Comparison of ENCODE assay signal across 28 mouse cellular contexts in genomic region chr6:90768526-90768925, GRCm38 (mm10).
DNase-seq lines count a peak whose midpoint lies in the region; ATAC-seq and TF ChIP-seq lines count a peak whose summit lies in the region.
"Had no signal": no experiment of that assay in that cellular context is flagged by ENCODE, and none has a peak within 500 bp of the region (broad histone marks: within the 10 kb centered on the region; RNA-seq: fewer than 3 reads in every experiment).

No protein-coding gene starts in this region.

- H3K27ac ChIP-seq in kidney, postnatal 0 days, result no peak overlapping the region
- H3K27ac ChIP-seq: embryonic facial prominence, embryonic 13.5 days; embryonic facial prominence, embryonic 15.5 days; forebrain, embryonic 10.5 days; forebrain, embryonic 12.5 days had no signal

- H3K4me1 ChIP-seq in kidney, postnatal 0 days (replicated peaks; ENCODE audit: insufficient read depth, low read length), result peaks cover 11% of the 10 kb centered on the region; the same call in 1 of the 2 replicates

- 47% methylated on average over 2 of the region's 2 CpGs for WGBS in kidney, postnatal 0 days

- no peaks in the 10 kb centered on the region for H3K9me3 ChIP-seq in kidney, postnatal 0 days (replicated peaks; ENCODE audit: low read length)
- H3K9me3 ChIP-seq: embryonic facial prominence, embryonic 13.5 days; embryonic facial prominence, embryonic 15.5 days; forebrain, embryonic 10.5 days; forebrain, embryonic 12.5 days; G1E had no signal

- ATAC-seq in kidney, postnatal 0 days (replicated peaks; ENCODE audit: low FRiP score, low read depth), result no peak
- ATAC-seq: activated CD4-positive, CD25-positive, alpha-beta regulatory T cell, adult 4 months; CD4-positive, CD25-positive, alpha-beta regulatory T cell, adult 4 months; forebrain, embryonic 14.5 days; forebrain, embryonic 16.5 days had no signal

- DNase-seq in gastrocnemius, adult 18-20 months (ENCODE audit: low spot score), result peak; percentile 21
- DNase-seq in gastrocnemius, postnatal 14 days, result no peak
- peak; percentile 97 for DNase-seq in heart, adult 11 months
- DNase-seq in heart, postnatal 4 days, result no peak
- peak; percentile 7 for DNase-seq in kidney, postnatal 0 days (ENCODE audit: low spot score)
- no peak for DNase-seq in kidney, adult 8-10 months
- DNase-seq: adrenal gland, adult 8-10 months; adrenal gland, postnatal 14 days; B cell, adult 2 months; cerebellum, adult 11 months; cerebellum, adult 18-20 months; cerebellum, adult 8-10 months; cerebellum, adult 9-11 months; cerebellum, postnatal 14 days; cerebellum, postnatal 36 days; embryo, embryonic 11 days had no signal

- H3K4me3 ChIP-seq in kidney, postnatal 0 days (replicated peaks; ENCODE audit: low read depth, low read length), result no peak overlapping the region
- H3K4me3 ChIP-seq: embryonic facial prominence, embryonic 13.5 days; embryonic facial prominence, embryonic 15.5 days; erythroblast, embryonic 14.5 days; forebrain, embryonic 10.5 days; forebrain, embryonic 12.5 days had no signal

- H3K4me2 ChIP-seq in kidney, postnatal 0 days (ENCODE audit: low read length), result no peak overlapping the region
- H3K4me2 ChIP-seq: embryonic facial prominence, embryonic 13.5 days; embryonic facial prominence, embryonic 15.5 days; forebrain, embryonic 12.5 days had no signal

- no peak for TF ChIP-seq CTCF in kidney, postnatal 0 days (IDR thresholded peaks at IDR 0.05; ENCODE audit: low read depth)

- H3K36me3 ChIP-seq in kidney, postnatal 0 days (ENCODE audit: insufficient read depth, low read length), result no peaks in the 10 kb centered on the region
- H3K36me3 ChIP-seq: embryonic facial prominence, embryonic 13.5 days; embryonic facial prominence, embryonic 15.5 days; G1E had no signal

- no peaks in the 10 kb centered on the region for H3K27me3 ChIP-seq in kidney, postnatal 0 days (ENCODE audit: insufficient read depth, low read length)
- H3K27me3 ChIP-seq: CH12.LX; embryonic facial prominence, embryonic 13.5 days; embryonic facial prominence, embryonic 15.5 days; forebrain, embryonic 12.5 days; Patski had no signal

- intact Hi-C loops in gastrocnemius, postnatal 14 days (cut with DNase I; ENCODE audit: low total_unique reads), result no loop called here

- no peak overlapping the region for H3K9ac ChIP-seq in kidney, postnatal 0 days (ENCODE audit: low read depth, low read length)
- H3K9ac ChIP-seq: embryonic facial prominence, embryonic 13.5 days; embryonic facial prominence, embryonic 15.5 days; forebrain, embryonic 12.5 days had no signal

Comparison
In these comparisons a context has a peak if more than half of its experiments do, and no peak if none do; other contexts are left out.
1. DNase-seq: peak in gastrocnemius, adult 18-20 months (single experiment), heart, adult 11 months (single experiment) and kidney, postnatal 0 days (single experiment); none in gastrocnemius, postnatal 14 days (single experiment), heart, postnatal 4 days (single experiment) and kidney, adult 8-10 months (0 of 2).